Mouse (Mus musculus): Measurements from ENCODE around the gene Prkcd.

The Prkcd gene

GRCm38 (mm10) chr14:30638009-30638408 lies 12.0 kb upstream of the Prkcd start:
- in situ Hi-C loops (cut with MboI; ENCODE audit: low pct_unique_long_range_greater_than_20kb in 1 of 2, low sequenced_read_pairs in 2 of 2, unreplicated experiment in 1 of 2), result no loop called here

GRCm38 (mm10) chr14:30637087-30637486 lies 11.1 kb upstream of the Prkcd start:
- in situ Hi-C loops (cut with MboI; ENCODE audit: low pct_unique_long_range_greater_than_20kb in 1 of 2, low sequenced_read_pairs in 2 of 2, unreplicated experiment in 1 of 2), result no loop called here

- in situ Hi-C loops (cut with MboI; ENCODE audit: low pct_unique_long_range_greater_than_20kb in 1 of 2, low sequenced_read_pairs in 2 of 2, unreplicated experiment in 1 of 2), result no loop called here
Observed at GRCm38 (mm10) chr14:30636499-30636898, 10.5 kb upstream of the Prkcd start.

- in situ Hi-C loops (cut with MboI; ENCODE audit: low pct_unique_long_range_greater_than_20kb in 1 of 2, low sequenced_read_pairs in 2 of 2, unreplicated experiment in 1 of 2), result no loop called here
Observed at GRCm38 (mm10) chr14:30635219-30635910, 9.4 kb upstream of the Prkcd start.

- in situ Hi-C loops (cut with MboI; ENCODE audit: low pct_unique_long_range_greater_than_20kb in 1 of 2, low sequenced_read_pairs in 2 of 2, unreplicated experiment in 1 of 2), result no loop called here
Observed at GRCm38 (mm10) chr14:30634418-30634817, 8.4 kb upstream of the Prkcd start.

- in situ Hi-C loops (cut with MboI; ENCODE audit: low pct_unique_long_range_greater_than_20kb in 1 of 2, low sequenced_read_pairs in 2 of 2, unreplicated experiment in 1 of 2), result no loop called here
Observed at GRCm38 (mm10) chr14:30633708-30634107, 7.7 kb upstream of the Prkcd start.

- in situ Hi-C loops (cut with MboI; ENCODE audit: low pct_unique_long_range_greater_than_20kb in 1 of 2, low sequenced_read_pairs in 2 of 2, unreplicated experiment in 1 of 2), result no loop called here
Observed at GRCm38 (mm10) chr14:30631834-30632233, 5.8 kb upstream of the Prkcd start.

GRCm38 (mm10) chr14:30630811-30631576 lies 5.0 kb upstream of the Prkcd start:
- in situ Hi-C loops (cut with MboI; ENCODE audit: low pct_unique_long_range_greater_than_20kb in 1 of 2, low sequenced_read_pairs in 2 of 2, unreplicated experiment in 1 of 2), result no loop called here

GRCm38 (mm10) chr14:30629839-30630238 lies 3.8 kb upstream of the Prkcd start:
- in situ Hi-C loops (cut with MboI; ENCODE audit: low pct_unique_long_range_greater_than_20kb in 1 of 2, low sequenced_read_pairs in 2 of 2, unreplicated experiment in 1 of 2), result no loop called here

- in situ Hi-C loops (cut with MboI; ENCODE audit: low pct_unique_long_range_greater_than_20kb in 1 of 2, low sequenced_read_pairs in 2 of 2, unreplicated experiment in 1 of 2), result no loop called here
Observed at GRCm38 (mm10) chr14:30628235-30628634, 2.2 kb upstream of the Prkcd start.

GRCm38 (mm10) chr14:30626756-30627742 lies 1.0 kb upstream of the Prkcd start:
- in situ Hi-C loops (cut with MboI; ENCODE audit: low pct_unique_long_range_greater_than_20kb in 1 of 2, low sequenced_read_pairs in 2 of 2, unreplicated experiment in 1 of 2), result no loop called here

- in situ Hi-C loops (cut with MboI; ENCODE audit: low pct_unique_long_range_greater_than_20kb in 1 of 2, low sequenced_read_pairs in 2 of 2, unreplicated experiment in 1 of 2), result no loop called here
Observed at GRCm38 (mm10) chr14:30625131-30625807, 741 bp downstream of the Prkcd start.

- in situ Hi-C loops (cut with MboI; ENCODE audit: low pct_unique_long_range_greater_than_20kb in 1 of 2, low sequenced_read_pairs in 2 of 2, unreplicated experiment in 1 of 2), result no loop called here
Observed at GRCm38 (mm10) chr14:30624277-30624721, 1.7 kb downstream of the Prkcd start.

- in situ Hi-C loops (cut with MboI; ENCODE audit: low pct_unique_long_range_greater_than_20kb in 1 of 2, low sequenced_read_pairs in 2 of 2, unreplicated experiment in 1 of 2), result no loop called here
Observed at GRCm38 (mm10) chr14:30622556-30622955, 3.5 kb downstream of the Prkcd start.

- in situ Hi-C loops (cut with MboI; ENCODE audit: low pct_unique_long_range_greater_than_20kb in 1 of 2, low sequenced_read_pairs in 2 of 2, unreplicated experiment in 1 of 2), result no loop called here
Observed at GRCm38 (mm10) chr14:30622130-30622529, 3.9 kb downstream of the Prkcd start.

GRCm38 (mm10) chr14:30619982-30620578 lies 5.9 kb downstream of the Prkcd start:
- in situ Hi-C loops (cut with MboI; ENCODE audit: low pct_unique_long_range_greater_than_20kb in 1 of 2, low sequenced_read_pairs in 2 of 2, unreplicated experiment in 1 of 2), result no loop called here

- in situ Hi-C loops (cut with MboI; ENCODE audit: low pct_unique_long_range_greater_than_20kb in 1 of 2, low sequenced_read_pairs in 2 of 2, unreplicated experiment in 1 of 2), result no loop called here
Observed at GRCm38 (mm10) chr14:30618746-30619275, 7.2 kb downstream of the Prkcd start.

- in situ Hi-C loops (cut with MboI; ENCODE audit: low pct_unique_long_range_greater_than_20kb in 1 of 2, low sequenced_read_pairs in 2 of 2, unreplicated experiment in 1 of 2), result no loop called here
Observed at GRCm38 (mm10) chr14:30616751-30617150, 9.3 kb downstream of the Prkcd start.

Measured in mouse embryonic stem cell (cell line).